Mouse (Mus musculus) heart, postnatal 0 days (tissue): ENCODE data around the gene Slc16a11. TPM values are rescaled to one million over a fixed set of nuclear protein-coding genes. Genes with fewer than 3 reads are reported as not detected.

Source experiments
- ATAC-seq: fragments of 200-750 bp; cut with Nextera tagmentation; 2 replicates; pipeline ENCODE4 v1.8.0; 2017; ENCODE audit warnings: low read depth, moderate number of reproducible peaks, moderate library complexity; ENCODE audit not compliant: insufficient read depth
- DNase-seq: peaks from one replicate; pipeline ENCODE4 v3.0.0-alpha.2; 2016; ENCODE audit warnings: low spot score
- H3K27ac ChIP-seq: fragments of 300-500 bp; sonication (generic); 2 replicates; pipeline ENCODE4 v1.5.1; 2014; ENCODE audit warnings: low read depth, mild to moderate bottlenecking
- H3K27me3 ChIP-seq: fragments of 300-500 bp; sonication (generic); 2 replicates; pipeline ENCODE4 v1.6.1; 2014; ENCODE audit warnings: low read length, mixed read lengths; ENCODE audit not compliant: control insufficient read depth, insufficient read depth
- H3K36me3 ChIP-seq: fragments of 300-500 bp; sonication (generic); replicated peaks from 2 replicates; pipeline ENCODE4 v1.6.1; 2014; ENCODE audit warnings: low read length, mixed read lengths; ENCODE audit not compliant: control insufficient read depth, insufficient read depth
- H3K4me1 ChIP-seq: fragments of 300-500 bp; sonication (generic); 2 replicates; pipeline ENCODE4 v1.6.1; 2014; ENCODE audit warnings: antibody characterized with exemption; ENCODE audit not compliant: control insufficient read depth, insufficient read depth
- H3K4me2 ChIP-seq: fragments of 300-500 bp; sonication (generic); 2 replicates; pipeline ENCODE4 v1.6.1; 2014; ENCODE audit warnings: low read depth, mild to moderate bottlenecking, low read length, moderate library complexity
- H3K4me3 ChIP-seq: fragments of 300-500 bp; sonication (generic); 2 replicates; pipeline ENCODE4 v1.5.1; 2014; ENCODE audit warnings: low read depth, low read length
- H3K9ac ChIP-seq: fragments of 300-500 bp; sonication (generic); replicated peaks from 2 replicates; pipeline ENCODE4 v1.6.1; 2014; ENCODE audit warnings: low read depth, low read length, mixed read lengths
- H3K9me3 ChIP-seq: fragments of 300-500 bp; sonication (generic); replicated peaks from 2 replicates; pipeline ENCODE4 v1.6.1; 2016; ENCODE audit warnings: low read length; ENCODE audit not compliant: control insufficient read depth
- CTCF ChIP-seq: IDR thresholded peaks from 2 replicates; pipeline ENCODE4 v1.5.1; 2016; ENCODE audit warnings: antibody characterized with exemption, control low read depth, low read depth
- EP300 ChIP-seq: IDR thresholded peaks from 2 replicates; pipeline ENCODE4 v1.6.1; 2016; ENCODE audit warnings: antibody characterized with exemption, low read depth
- WGBS: fragments of 180-500 bp; shearing (Covaris S2); extraction: QIAGEN DNeasy Blood & Tissue Kit; methylation state at CpG from one replicate; pipeline ENCODE4 v1.1.7; 2014; 5-methylcytosine and 5-hydroxymethylcytosine counted together
- polyA plus RNA-seq: library from polyadenylated mRNA; unstranded; fragments of >200 nt; fragmentation: Nextera tagmentation; extraction: Ambion mirVana; gene quantifications from 2 replicates; pipeline ENCODE4 v1.2.1, GENCODE M21; 2015
- total RNA-seq: library from RNA; depleted of rRNA; stranded (reverse); fragments of >200 nt; gene quantifications from 2 replicates; pipeline ENCODE4 v1.2.3, GENCODE M21; 2014; ENCODE audit warnings: low replicate concordance

The Slc16a11 gene
- total and polyA plus RNA-seq, 2 experiments from 2014 or later, result 0.25 TPM; not detected in 1

DNA sequence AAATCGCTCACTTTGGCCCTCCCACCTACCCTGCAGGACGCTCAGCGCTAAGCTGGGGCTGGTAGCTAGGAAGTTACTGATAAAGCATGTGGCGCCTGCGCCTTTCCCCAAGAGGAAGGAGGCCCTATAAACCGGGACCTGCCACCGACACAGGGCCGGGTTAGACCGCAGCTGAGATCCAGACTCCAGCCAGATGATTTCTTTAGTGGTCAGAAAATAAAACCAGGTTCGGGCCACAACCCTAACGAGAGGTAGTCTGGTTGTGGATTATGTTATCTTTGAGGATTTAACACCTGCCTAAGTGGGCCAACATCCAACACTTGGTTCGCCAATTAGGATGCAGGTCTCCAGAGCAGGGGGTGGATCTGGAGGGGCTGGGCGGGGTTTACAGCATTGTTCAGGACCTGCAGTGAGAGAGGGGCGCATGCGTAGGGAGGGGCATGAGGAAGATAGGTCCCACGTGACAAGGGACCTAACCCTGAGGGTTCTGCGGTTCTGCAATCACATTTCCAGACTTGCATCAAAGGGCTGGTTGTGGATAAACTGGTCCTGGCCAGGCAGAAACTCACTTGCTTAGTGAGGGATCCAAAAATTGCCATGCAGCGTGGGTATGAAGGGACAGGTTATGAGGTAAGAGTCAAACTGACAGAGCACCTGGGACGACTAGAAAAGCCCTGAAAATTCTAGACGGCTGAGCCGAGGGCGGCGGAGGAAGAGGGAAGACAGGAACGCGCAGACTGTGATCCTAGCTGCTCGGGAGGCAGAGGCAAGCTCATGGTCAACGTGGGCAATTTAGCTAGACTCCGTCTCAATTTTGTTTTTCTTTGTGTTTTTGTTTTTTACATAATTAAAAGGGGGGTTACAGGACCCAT, 8.4 kb downstream of the Slc16a11 start, which contains the start of gene Slc16a13:
Gene Slc16a13 (minus strand): TSS at position 334 of the 872 bp plus-strand sequence.
- Histone ChIP-seq H3K4me1 (peaks cover 13% of the 10 kb centered on the region; the same call in 1 of the 2 replicates), H3K9ac (peak within 1 kb of the TSS; percentile 59), H3K27ac (peak within 1 kb of the TSS; percentile 79), H3K27me3 (peaks cover 14% of the 10 kb centered on the region), H3K4me2 (peak within 1 kb of the TSS; percentile 93), H3K9me3 (no peaks in the 10 kb centered on the region), H3K36me3 (peaks cover under 1% of the 10 kb centered on the region; the same call in 1 of the 2 replicates), H3K4me3 (peak within 1 kb of the TSS; percentile 48)
- no peak for TF ChIP-seq CTCF
- TF ChIP-seq EP300, result no peak
- peak; percentile 94 for DNase-seq
- under 1% methylated on average over 28 of the region's 28 CpGs for WGBS
- peak; percentile 95 for ATAC-seq

DNA sequence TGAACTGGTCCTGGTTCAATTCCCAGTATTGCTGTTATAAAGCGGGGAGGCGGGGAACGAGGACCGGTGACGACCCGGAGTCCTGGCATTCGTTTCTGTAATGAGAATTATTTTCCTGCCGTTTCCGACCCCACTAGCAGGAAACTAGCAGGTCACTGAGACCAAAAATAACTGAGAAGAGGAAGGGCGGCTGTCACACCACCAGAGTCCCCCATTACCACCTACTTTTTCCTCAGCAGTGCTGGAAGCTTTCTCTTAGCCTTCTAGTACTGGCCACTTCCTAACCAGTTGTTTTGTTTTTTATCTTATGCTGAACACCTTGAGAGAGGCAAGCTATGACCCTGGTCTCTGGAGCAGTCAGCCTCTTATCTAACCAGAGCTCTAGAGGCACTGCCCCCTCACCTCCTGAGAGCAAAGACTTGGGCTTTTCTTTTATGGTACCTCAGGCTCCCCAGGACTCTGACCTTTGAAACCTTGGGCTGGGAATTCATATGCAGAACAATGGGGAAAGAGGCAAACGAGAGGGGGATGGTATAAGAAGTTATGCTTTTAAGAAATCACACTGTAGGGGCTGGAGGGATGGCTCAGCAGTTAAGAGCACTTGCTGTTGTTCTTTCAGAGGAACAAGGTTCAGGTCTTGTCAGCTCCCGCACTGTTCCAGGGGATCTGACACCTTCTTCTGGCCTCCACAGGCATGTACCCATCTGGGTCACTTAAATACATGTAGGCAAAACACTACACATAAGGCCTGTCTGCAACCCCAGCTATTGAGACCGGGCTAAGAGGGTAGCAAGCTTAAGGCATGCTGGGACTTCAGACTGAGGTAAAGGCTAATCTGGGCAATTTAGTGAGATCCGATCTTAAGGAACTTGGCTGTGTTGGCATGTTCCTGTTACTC, 9.3 kb downstream of the Slc16a11 start:
- peak overlapping the region; percentile 54 for H3K9ac ChIP-seq
- peak; percentile 66 for DNase-seq
- peaks cover 9% of the 10 kb centered on the region for H3K36me3 ChIP-seq
- 13% methylated on average over 14 of the region's 14 CpGs for WGBS
- H3K27ac ChIP-seq, result peak overlapping the region; percentile 79
- TF ChIP-seq CTCF, result no peak
- peak; percentile 61; the same call in 1 of the 2 replicates for TF ChIP-seq EP300
- peak; percentile 24 for ATAC-seq
- peak overlapping the region; percentile 93 for H3K4me2 ChIP-seq
- H3K4me3 ChIP-seq, result peak overlapping the region; percentile 48
- no peaks in the 10 kb centered on the region for H3K9me3 ChIP-seq
- H3K4me1 ChIP-seq, result peaks cover 17% of the 10 kb centered on the region; the same call in 1 of the 2 replicates
- H3K27me3 ChIP-seq, result peaks cover 14% of the 10 kb centered on the region

DNA sequence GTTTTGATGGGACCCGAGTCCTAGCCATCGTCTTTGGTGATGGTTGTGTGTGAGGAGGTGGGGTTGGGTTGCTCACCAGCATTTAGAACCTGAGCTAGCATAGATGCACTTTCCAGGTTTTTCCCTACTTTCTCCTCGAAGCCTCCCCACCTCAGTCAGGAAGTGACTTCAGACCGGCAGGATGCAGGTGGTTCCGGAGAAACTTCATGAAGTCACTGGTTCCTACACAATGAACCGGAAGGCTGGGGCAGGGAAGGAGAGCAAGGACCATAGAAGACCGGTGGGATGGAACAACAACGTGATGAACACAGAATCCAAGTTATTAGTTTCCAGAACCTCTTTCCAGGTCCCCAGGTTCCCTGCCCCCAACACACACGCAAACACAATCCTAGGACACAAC, 11.2 kb downstream of the Slc16a11 start:
- no peak overlapping the region for H3K4me2 ChIP-seq
- peak overlapping the region; percentile 90 for H3K27ac ChIP-seq
- 60% methylated on average over 9 of the region's 9 CpGs for WGBS
- no peaks in the 10 kb centered on the region for H3K9me3 ChIP-seq
- peaks cover 9% of the 10 kb centered on the region for H3K36me3 ChIP-seq
- H3K4me1 ChIP-seq, result peaks cover 17% of the 10 kb centered on the region; the same call in 1 of the 2 replicates
- H3K27me3 ChIP-seq, result peaks cover 30% of the 10 kb centered on the region
- DNase-seq (peak; percentile 79), ATAC-seq (peak; percentile 12; the same call in 1 of the 2 replicates)
- H3K4me3 ChIP-seq, result no peak overlapping the region
- no peak overlapping the region for H3K9ac ChIP-seq
- TF ChIP-seq CTCF (no peak), EP300 (peak; percentile 99)

DNA sequence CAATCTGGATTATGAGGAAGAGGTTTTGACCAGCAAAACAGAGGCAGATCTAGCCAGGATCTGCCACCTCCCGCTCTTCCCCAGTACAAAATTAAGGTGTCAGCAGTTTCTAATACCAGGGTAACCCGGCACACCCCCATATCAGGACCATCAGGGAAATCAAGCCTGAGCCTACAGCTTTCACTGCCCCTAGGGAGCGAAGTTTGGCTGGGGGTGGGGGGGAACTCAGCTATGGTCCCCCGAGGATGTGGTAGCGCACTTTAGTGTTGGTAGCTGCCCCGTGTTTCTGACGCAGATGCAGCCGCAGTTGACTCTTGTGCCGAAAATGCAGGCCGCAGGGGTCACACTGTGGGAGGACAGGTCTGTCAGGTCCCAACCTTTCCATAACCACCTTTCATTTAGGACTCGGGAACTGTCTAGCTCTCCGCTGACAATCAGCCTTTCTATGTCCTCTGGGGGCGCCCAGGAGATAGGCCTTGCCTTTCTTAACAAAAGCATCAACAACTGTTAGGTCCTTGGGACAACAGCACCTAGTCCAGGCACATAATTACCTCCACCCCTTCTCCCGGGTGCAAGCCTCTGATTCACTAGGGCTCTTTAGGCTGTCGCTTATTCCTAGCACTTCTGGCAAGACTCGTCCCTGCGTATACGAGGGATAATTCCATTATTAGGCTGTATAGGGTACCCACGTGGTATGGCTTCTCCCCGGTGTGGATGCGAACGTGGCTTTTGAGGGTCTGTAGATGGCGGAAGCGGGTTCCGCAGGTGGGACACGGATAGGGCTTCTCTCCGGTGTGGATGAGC, 13.4 kb downstream of the Slc16a11 start:
- Histone ChIP-seq H3K4me2 (peak overlapping the region; percentile 60), H3K36me3 (peaks cover 9% of the 10 kb centered on the region), H3K27ac (peak overlapping the region; percentile 90), H3K9ac (peak overlapping the region; percentile 65), H3K4me3 (peak overlapping the region; percentile 51), H3K9me3 (no peaks in the 10 kb centered on the region), H3K27me3 (peaks cover 44% of the 10 kb centered on the region), H3K4me1 (0 out of 2 replicates have a peak, but pooled peaks cover 11% of the 10 kb centered on the region)
- ATAC-seq (no peak), DNase-seq (no peak)
- 25% methylated on average over 27 of the region's 27 CpGs for WGBS
- TF ChIP-seq CTCF (no peak), EP300 (no peak)
